In genomic region chr9:109218449-109218848, GRCm38 (mm10) we compare ENCODE assay signal across 17 mouse cellular contexts. TPM values are rescaled to one million over a fixed set of nuclear protein-coding genes. Genes with fewer than 3 reads are reported as not detected.
DNase-seq lines count a peak whose midpoint lies in the region; ATAC-seq and TF ChIP-seq lines count a peak whose summit lies in the region.
"Had no signal": no experiment of that assay in that cellular context is flagged by ENCODE, and none has a peak within 500 bp of the region (broad histone marks: within the 10 kb centered on the region; RNA-seq: fewer than 3 reads in every experiment).

No protein-coding gene starts in this region.

- DNase-seq in kidney, adult 2 months: no peak
- peak; percentile 1 for DNase-seq in thymus, adult 2 months
- DNase-seq in thymus, postnatal 0 days (ENCODE audit: low spot score): no peak
- no peak for DNase-seq in Patski (ENCODE audit: low read depth, low spot score)
- DNase-seq in splenic B cell, adult 2 months (ENCODE audit: low read depth, low spot score): peak; percentile 38
- no peak for DNase-seq in midbrain, embryonic 14.5 days
- DNase-seq: cerebellum, adult 11-12 months; gastrocnemius, postnatal 36 days had no signal

- no peak for TF ChIP-seq POLR2A in kidney, adult 2 months (IDR thresholded peaks at IDR 0.05; ENCODE audit: low read depth, low read length)
- no peak for TF ChIP-seq POLR2A in thymus, adult 2 months (IDR thresholded peaks at IDR 0.05; ENCODE audit: control insufficient read depth, extremely low read depth, insufficient read depth, low read length, poor library complexity)

- H3K4me2 ChIP-seq in kidney, embryonic 15.5 days: no peak overlapping the region
- H3K4me2 ChIP-seq in midbrain, embryonic 14.5 days (ENCODE audit: low read length): no peak overlapping the region
- H3K4me2 ChIP-seq: embryonic facial prominence, embryonic 12.5 days; forebrain, embryonic 13.5 days; heart, embryonic 15.5 days had no signal

- H3K27me3 ChIP-seq in kidney, adult 2 months (replicated peaks; ENCODE audit: control insufficient read depth, insufficient read depth, low read length): no peaks in the 10 kb centered on the region
- H3K27me3 ChIP-seq in kidney, embryonic 15.5 days: no peaks in the 10 kb centered on the region
- H3K27me3 ChIP-seq in thymus, adult 2 months (ENCODE audit: control insufficient read depth, insufficient read depth, low read length): no peaks in the 10 kb centered on the region
- H3K27me3 ChIP-seq in Patski: peaks cover 5% of the 10 kb centered on the region
- no peaks in the 10 kb centered on the region for H3K27me3 ChIP-seq in splenic B cell, adult 2 months (ENCODE audit: control insufficient read depth, insufficient read depth, low read length, poor library complexity, severe bottlenecking)
- no peaks in the 10 kb centered on the region for H3K27me3 ChIP-seq in midbrain, embryonic 14.5 days (ENCODE audit: control insufficient read depth, insufficient read depth, low read length)
- H3K27me3 ChIP-seq: embryonic facial prominence, embryonic 12.5 days; forebrain, embryonic 13.5 days; heart, embryonic 15.5 days had no signal

- in situ Hi-C loops in Patski (cut with MboI; ENCODE audit: low pct_unique_long_range_greater_than_20kb): no loop called here

- H3K4me1 ChIP-seq in kidney, adult 2 months (ENCODE audit: control insufficient read depth, insufficient read depth, low read length): no peaks in the 10 kb centered on the region
- no peaks in the 10 kb centered on the region for H3K4me1 ChIP-seq in kidney, embryonic 15.5 days
- no peaks in the 10 kb centered on the region for H3K4me1 ChIP-seq in thymus, adult 2 months (replicated peaks; ENCODE audit: control insufficient read depth, insufficient read depth, low read length)
- no peaks in the 10 kb centered on the region for H3K4me1 ChIP-seq in midbrain, embryonic 14.5 days (ENCODE audit: control insufficient read depth, insufficient read depth, low read length)
- H3K4me1 ChIP-seq: embryonic facial prominence, embryonic 12.5 days; forebrain, embryonic 13.5 days; heart, embryonic 15.5 days had no signal

- no peak overlapping the region for H3K27ac ChIP-seq in kidney, adult 2 months (ENCODE audit: insufficient read depth, low read depth, low read length)
- no peak overlapping the region for H3K27ac ChIP-seq in kidney, embryonic 15.5 days
- no peak overlapping the region for H3K27ac ChIP-seq in thymus, adult 2 months (ENCODE audit: control insufficient read depth, insufficient read depth, low read length)
- H3K27ac ChIP-seq in midbrain, embryonic 14.5 days (replicated peaks; ENCODE audit: low read depth, low read length): no peak overlapping the region
- H3K27ac ChIP-seq: embryonic facial prominence, embryonic 12.5 days; forebrain, embryonic 13.5 days; heart, embryonic 15.5 days had no signal

- no peak for ATAC-seq in kidney, embryonic 15.5 days (replicated peaks; ENCODE audit: low FRiP score)
- no peak for ATAC-seq in Patski
- no peak for ATAC-seq in midbrain, embryonic 14.5 days (ENCODE audit: low FRiP score, low TSS enrichment)
- ATAC-seq: forebrain, embryonic 13.5 days had no signal

- CTCF ChIA-PET in Patski (lab: Charles Lee): no interaction called here

- no peaks in the 10 kb centered on the region for H3K36me3 ChIP-seq in kidney, adult 2 months (ENCODE audit: control insufficient read depth, insufficient read depth, low read length)
- no peaks in the 10 kb centered on the region for H3K36me3 ChIP-seq in kidney, embryonic 15.5 days
- no peaks in the 10 kb centered on the region for H3K36me3 ChIP-seq in thymus, adult 2 months (ENCODE audit: control insufficient read depth, insufficient read depth, low read length)
- no peaks in the 10 kb centered on the region for H3K36me3 ChIP-seq in splenic B cell, adult 2 months (ENCODE audit: control insufficient read depth, insufficient read depth, low read length, poor library complexity, severe bottlenecking)
- H3K36me3 ChIP-seq in midbrain, embryonic 14.5 days (ENCODE audit: control insufficient read depth, insufficient read depth, low read length): no peaks in the 10 kb centered on the region
- H3K36me3 ChIP-seq: embryonic facial prominence, embryonic 12.5 days; heart, embryonic 15.5 days had no signal

- POLR2A ChIA-PET in Patski (lab: Charles Lee): no interaction called here

- H3K4me3 ChIP-seq in kidney, adult 2 months (ENCODE audit: insufficient read depth, low read depth, low read length): no peak overlapping the region
- no peak overlapping the region for H3K4me3 ChIP-seq in kidney, embryonic 15.5 days (replicated peaks)
- H3K4me3 ChIP-seq in thymus, adult 2 months (ENCODE audit: control insufficient read depth, insufficient read depth, low read length): no peak overlapping the region
- no peak overlapping the region for H3K4me3 ChIP-seq in midbrain, embryonic 14.5 days (replicated peaks; ENCODE audit: low read depth, low read length)
- H3K4me3 ChIP-seq: embryonic facial prominence, embryonic 12.5 days; forebrain, embryonic 13.5 days; heart, embryonic 15.5 days; myocyte had no signal

- WGBS in kidney, adult 2 months: 61% methylated on average over 6 of the region's 6 CpGs
- 66% methylated on average over 6 of the region's 6 CpGs for WGBS in kidney, embryonic 15.5 days
- 73% methylated on average over 6 of the region's 6 CpGs for WGBS in thymus, adult 2 months
- 69% methylated on average over 6 of the region's 6 CpGs for WGBS in midbrain, embryonic 14.5 days

- TF ChIP-seq CTCF in kidney, adult 2 months (conservative IDR thresholded peaks at IDR 0.05; ENCODE audit: insufficient read depth, insufficient read length, low read depth, low read length): 0 out of 2 replicates have a peak, but pooled peaks have one; percentile 16
- no peak for TF ChIP-seq CTCF in thymus, adult 2 months (IDR thresholded peaks at IDR 0.05; ENCODE audit: borderline replicate concordance, control insufficient read depth, extremely low read depth, insufficient read depth, low read length, poor library complexity)
- peak; percentile 15 for TF ChIP-seq CTCF in Patski (IDR thresholded peaks at IDR 0.05)

- H3K9me3 ChIP-seq in kidney, embryonic 15.5 days (replicated peaks): no peaks in the 10 kb centered on the region
- H3K9me3 ChIP-seq in midbrain, embryonic 14.5 days (ENCODE audit: control insufficient read depth, low read length): no peaks in the 10 kb centered on the region
- H3K9me3 ChIP-seq: embryonic facial prominence, embryonic 12.5 days; forebrain, embryonic 13.5 days; heart, embryonic 15.5 days had no signal

- H3K9ac ChIP-seq in kidney, embryonic 15.5 days: no peak overlapping the region
- H3K9ac ChIP-seq in midbrain, embryonic 14.5 days (replicated peaks; ENCODE audit: low read length): no peak overlapping the region
- H3K9ac ChIP-seq: embryonic facial prominence, embryonic 12.5 days; forebrain, embryonic 13.5 days; heart, embryonic 15.5 days had no signal

RNA-seq across cellular contexts. Expression of gene Fbxw20, which starts 16.1 kb away (rescaled TPM):
- polyA plus RNA-seq in kidney, adult 2 months (2012; rRNA removed): not detected in 2 replicates
- polyA plus RNA-seq in kidney, embryonic 15.5 days (2015; fragmentation: Nextera tagmentation; extraction: Ambion mirVana): not detected in 2 replicates
- not detected in 2 replicates for polyA plus RNA-seq in thymus, adult 2 months (2012; rRNA removed)
- not detected in 2 replicates for polyA plus RNA-seq in thymus, postnatal 0 days (2015; fragmentation: Nextera tagmentation; extraction: Ambion mirVana)
- not detected for polyA plus RNA-seq in Patski (2021)
- polyA plus RNA-seq in midbrain, embryonic 14.5 days (2014; fragmentation: Nextera tagmentation; extraction: Ambion mirVana): not detected in 2 replicates
- polyA plus RNA-seq: embryonic facial prominence, embryonic 12.5 days; forebrain, embryonic 13.5 days; heart, embryonic 15.5 days; intestine, embryonic 14.5 days; limb, embryonic 14.5 days; myocyte; spleen, adult 2 months had no signal

RNA-seq across cellular contexts. Expression of gene Fbxw13, which starts 22.7 kb away (rescaled TPM):
- polyA plus RNA-seq in kidney, adult 2 months (2012; rRNA removed): not detected in 2 replicates
- polyA plus RNA-seq in kidney, embryonic 15.5 days (2015; fragmentation: Nextera tagmentation; extraction: Ambion mirVana): not detected in 2 replicates
- polyA plus RNA-seq in thymus, adult 2 months (2012; rRNA removed): 0.07 TPM in 1 of 2 replicates, not detected in the other
- polyA plus RNA-seq in thymus, postnatal 0 days (2015; fragmentation: Nextera tagmentation; extraction: Ambion mirVana): not detected in 2 replicates
- polyA plus RNA-seq in Patski (2021): not detected
- polyA plus RNA-seq in midbrain, embryonic 14.5 days (2014; fragmentation: Nextera tagmentation; extraction: Ambion mirVana): not detected in 2 replicates
- polyA plus RNA-seq: embryonic facial prominence, embryonic 12.5 days; forebrain, embryonic 13.5 days; heart, embryonic 15.5 days; intestine, embryonic 14.5 days; limb, embryonic 14.5 days; myocyte; urinary bladder, adult 2 months had no signal

RNA-seq across cellular contexts. Expression of gene Fbxw21, which starts 56.6 kb away (rescaled TPM):
- polyA plus RNA-seq in kidney, adult 2 months (2012; rRNA removed): not detected in 2 replicates
- polyA plus RNA-seq in kidney, embryonic 15.5 days (2015; fragmentation: Nextera tagmentation; extraction: Ambion mirVana): not detected in 2 replicates
- polyA plus RNA-seq in thymus, adult 2 months (2012; rRNA removed): not detected in 2 replicates
- polyA plus RNA-seq in thymus, postnatal 0 days (2015; fragmentation: Nextera tagmentation; extraction: Ambion mirVana): not detected in 2 replicates
- polyA plus RNA-seq in Patski (2021): not detected
- polyA plus RNA-seq in midbrain, embryonic 14.5 days (2014; fragmentation: Nextera tagmentation; extraction: Ambion mirVana): not detected in 2 replicates
- polyA plus RNA-seq: embryonic facial prominence, embryonic 12.5 days; forebrain, embryonic 13.5 days; heart, embryonic 15.5 days; intestine, embryonic 14.5 days; limb, embryonic 14.5 days; myocyte; spleen, adult 2 months; urinary bladder, adult 2 months had no signal

Comparison
In these comparisons a context has a peak if more than half of its experiments do, and no peak if none do; other contexts are left out.
1. DNase-seq: peak in thymus, adult 2 months (single experiment) and splenic B cell, adult 2 months (single experiment); none in kidney, adult 2 months (single experiment), thymus, postnatal 0 days (single experiment), Patski (single experiment) and midbrain, embryonic 14.5 days (single experiment).